Mouse (Mus musculus): ENCODE results near the gene Ern2.

The Ern2 gene

DNA sequence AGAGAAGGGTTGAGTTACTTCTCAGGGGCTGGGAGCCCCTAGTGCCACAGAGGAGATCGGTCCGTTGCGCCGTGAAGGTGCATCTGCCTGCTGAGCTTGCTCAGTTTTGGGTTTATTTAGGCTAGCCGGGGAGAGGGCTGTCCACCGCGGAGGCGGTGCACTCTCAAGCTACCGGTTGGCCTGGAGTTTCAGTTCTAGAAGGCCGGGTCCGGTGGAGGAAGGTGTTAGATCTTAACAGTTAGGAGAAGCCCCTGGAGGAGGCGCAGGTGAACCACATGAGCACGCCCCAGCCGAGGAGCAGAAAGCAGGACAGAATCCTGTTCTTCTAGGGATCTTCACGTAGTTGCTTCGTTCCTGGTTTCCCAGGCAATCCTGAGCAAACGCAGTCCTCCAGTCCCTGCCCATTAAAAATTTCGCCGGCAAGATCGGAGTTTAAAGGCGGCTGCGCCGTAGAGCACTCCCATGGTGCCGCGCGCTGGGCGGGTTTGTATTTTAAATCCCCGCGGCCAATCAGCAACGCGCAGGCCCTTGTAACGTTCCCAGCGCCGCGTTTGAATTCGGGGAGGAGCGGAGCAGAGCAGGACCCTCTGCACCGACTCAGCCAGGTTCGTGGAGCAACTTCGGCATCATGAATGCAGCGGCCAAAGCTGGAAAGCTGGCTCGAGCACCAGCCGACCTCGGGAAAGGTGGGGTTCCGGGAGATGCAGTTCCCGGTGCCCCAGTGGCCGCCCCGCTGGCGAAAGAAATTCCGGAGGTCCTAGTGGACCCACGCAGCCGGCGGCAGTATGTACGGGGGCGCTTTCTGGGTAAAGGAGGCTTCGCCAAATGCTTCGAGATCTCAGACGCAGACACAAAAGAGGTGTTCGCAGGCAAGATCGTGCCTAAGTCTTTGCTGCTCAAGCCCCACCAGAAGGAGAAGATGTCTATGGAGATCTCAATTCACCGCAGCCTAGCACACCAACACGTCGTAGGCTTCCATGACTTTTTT lies 26.8 kb downstream of the Ern2 start, which contains the start of gene Plk1:
Plk1 (plus strand) TSS at position 525 of the 988 bp plus-strand sequence.
- DNase-seq (ENCODE audit: low spot score in 2 of 2), result peak; percentile 83 to 90

DNA sequence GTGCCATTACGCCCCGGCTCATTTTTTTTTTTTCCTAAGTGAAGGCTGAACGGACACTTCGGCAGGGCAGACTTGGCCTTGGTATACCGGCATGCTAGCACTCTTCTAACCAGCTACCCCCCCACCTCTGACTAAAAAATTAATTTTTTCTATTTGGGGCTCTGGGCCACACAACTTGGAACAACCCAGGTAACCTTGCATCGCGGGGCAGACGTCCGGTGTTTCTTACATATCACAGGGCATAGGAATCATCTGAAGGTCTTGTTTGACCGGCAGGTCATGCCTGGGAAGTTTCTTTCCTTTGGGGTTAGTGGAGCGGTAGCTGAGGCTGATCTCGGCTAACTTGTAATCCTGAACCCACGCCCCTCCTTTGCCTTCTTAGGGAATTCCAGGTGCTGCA lies 27.5 kb downstream of the Ern2 start:
- no peak for DNase-seq (ENCODE audit: low spot score in 2 of 2)

DNA sequence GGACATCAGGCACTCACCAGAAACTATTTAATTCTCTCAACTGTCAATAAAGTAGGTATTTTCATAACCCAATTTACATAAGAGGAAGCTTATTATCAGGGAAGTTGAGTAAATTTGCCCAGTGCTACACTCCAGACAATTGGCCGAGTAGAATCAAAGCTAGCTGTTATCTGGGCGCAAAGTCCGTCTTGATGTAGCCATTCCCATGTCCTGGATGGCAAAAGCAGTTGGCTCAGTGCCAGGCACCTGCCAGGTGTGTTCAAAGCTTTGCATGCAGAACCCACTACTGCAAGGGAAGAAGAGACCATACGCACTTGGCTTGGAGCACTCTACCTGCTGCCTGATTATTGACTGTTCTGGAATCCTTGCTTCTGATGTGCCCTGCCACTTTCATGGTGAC lies 33.5 kb downstream of the Ern2 start:
- no peak for DNase-seq (ENCODE audit: low spot score in 2 of 2)

DNA sequence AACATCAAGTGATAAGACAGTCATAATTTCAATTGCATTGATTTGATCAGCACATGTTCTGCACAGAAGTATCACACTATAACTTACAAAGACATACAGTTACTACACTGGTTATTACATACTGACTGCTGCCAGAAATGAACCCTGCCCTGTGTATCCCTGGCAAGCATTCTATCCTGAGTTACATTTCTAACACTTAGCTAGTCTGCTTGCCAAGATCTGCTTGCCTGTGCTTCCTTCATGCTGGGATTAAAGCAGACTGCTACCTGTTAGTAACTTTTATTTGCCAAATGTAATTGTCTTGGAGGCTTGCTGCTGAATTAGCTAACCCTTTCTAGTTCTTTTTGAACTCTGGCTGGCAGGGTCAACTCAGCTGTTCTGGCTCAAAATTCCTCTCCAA lies 45.0 kb downstream of the Ern2 start:
- no peak for DNase-seq (ENCODE audit: low spot score in 2 of 2)

DNA sequence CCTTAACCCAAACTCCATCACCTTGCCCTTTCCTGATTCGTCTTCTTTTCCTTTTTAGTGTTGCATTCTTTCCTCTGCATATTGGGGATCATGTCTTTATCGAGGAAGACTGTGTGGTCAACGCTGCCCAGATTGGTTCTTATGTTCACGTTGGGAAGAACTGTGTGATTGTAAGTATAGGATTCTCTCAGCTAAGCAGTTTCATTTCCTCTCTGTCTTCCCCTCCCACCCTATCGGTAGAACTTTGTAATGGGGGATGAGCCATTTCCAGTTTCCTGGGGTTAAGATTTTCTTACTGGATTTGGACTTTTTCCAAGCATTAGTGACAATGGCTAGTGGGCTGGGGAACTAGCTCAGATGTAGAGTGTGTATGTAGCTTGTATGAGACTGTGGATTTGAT lies 47.8 kb downstream of the Ern2 start:
- no peak for DNase-seq (ENCODE audit: low spot score in 2 of 2)

DNA sequence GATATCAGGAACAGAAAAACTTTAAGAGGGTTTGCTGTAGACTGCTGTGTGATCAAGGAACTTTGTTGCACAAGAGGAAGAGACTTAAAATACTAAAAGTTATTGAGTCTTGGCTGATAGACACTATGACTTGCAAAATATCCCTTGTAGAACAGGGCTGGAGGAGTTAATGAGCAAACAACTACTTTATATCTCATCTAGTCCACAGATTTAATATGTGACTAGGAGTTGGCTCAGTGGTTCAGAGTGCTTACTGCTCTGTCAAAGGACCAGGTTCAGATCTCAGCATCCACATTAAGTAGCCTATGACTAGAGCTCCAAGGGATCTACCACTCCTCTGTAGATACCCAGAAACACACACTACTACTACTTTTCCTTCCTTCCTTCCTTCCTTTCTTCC lies 48.9 kb downstream of the Ern2 start:
- no peak for DNase-seq (ENCODE audit: low spot score in 2 of 2)

DNA sequence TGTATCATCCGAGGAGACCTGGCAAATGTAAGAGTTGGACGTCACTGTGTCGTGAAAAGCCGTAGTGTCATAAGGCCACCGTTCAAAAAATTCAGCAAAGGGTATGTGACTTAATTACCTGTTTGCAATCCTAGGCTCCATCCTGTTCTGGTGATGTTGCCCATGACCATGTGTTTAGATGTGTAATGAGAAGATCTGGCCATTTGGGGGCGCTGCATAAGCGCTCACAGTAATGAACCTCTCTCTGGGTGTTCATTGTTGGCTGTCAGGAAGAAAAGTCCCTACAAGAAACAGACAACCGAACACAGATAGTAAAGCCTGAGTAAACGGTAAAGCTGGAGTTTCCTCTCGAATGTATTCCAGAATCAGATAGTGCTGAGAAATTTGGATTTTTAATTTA lies 50.9 kb downstream of the Ern2 start:
- DNase-seq (ENCODE audit: low spot score in 2 of 2), result peak in 1 of 2 experiments; percentile 56

DNA sequence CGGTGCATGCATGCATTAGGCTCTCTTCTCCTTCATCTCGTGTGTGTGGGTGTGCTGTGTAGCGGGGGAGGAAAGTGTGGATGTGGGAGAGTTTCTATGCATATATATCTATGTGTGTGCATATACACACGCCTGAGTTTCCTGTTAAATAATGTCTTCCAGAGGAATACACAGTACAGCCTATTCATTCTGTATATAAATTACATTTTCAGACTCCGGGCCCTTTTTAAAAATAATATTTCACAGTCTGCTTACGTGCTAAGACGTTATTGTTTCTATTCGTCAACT lies 52.7 kb downstream of the Ern2 start:
- no peak for DNase-seq (ENCODE audit: low spot score in 2 of 2)

DNA sequence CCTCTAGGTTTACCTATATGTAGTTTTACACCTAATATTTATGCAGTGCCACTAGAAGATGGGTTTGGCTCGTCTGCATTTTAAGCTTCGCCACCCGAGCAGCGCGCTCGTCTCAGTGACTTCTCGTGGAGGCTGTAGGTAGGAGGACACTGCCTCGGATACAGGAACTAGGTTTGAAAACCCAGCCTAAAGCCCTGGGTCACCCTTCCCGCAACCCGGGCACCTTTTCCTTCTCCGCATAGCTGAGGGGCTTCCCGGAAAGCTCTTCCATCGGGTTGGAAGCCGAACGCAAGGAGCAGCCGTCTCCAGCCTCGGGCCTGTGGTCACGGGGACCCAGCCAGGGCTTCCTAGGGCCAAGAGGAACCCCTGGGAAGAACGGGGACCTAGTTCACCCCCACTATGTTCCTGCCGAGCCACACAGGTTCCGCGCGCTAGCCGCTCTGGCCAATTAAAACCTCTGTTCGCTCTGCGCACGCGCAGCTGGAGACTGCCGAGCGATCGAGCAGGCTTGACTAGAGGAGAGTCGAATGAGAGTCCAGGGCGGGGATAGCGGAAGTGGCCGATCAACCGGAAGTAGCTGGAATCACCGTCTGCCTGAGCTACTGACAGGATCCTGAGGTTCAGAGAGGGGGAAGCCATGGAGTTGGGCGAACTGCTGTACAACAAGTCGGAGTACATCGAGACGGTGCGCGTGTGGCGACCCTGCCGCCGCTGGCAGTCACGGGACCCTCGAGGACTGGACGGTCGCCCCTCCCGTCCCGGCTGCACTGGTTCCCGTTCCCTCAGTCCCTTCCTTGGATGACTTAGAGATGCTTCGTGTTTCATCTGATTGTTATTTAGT lies 53.3 kb downstream of the Ern2 start, which contains the start of the genes Palb2 and Dctn5:
Palb2 (minus strand) TSS at position 489 of the 841 bp plus-strand sequence.
Dctn5 (plus strand) TSS at position 545 of the 841 bp plus-strand sequence.
- peak; percentile 98 to 100 for DNase-seq (ENCODE audit: low spot score in 2 of 2)

DNA sequence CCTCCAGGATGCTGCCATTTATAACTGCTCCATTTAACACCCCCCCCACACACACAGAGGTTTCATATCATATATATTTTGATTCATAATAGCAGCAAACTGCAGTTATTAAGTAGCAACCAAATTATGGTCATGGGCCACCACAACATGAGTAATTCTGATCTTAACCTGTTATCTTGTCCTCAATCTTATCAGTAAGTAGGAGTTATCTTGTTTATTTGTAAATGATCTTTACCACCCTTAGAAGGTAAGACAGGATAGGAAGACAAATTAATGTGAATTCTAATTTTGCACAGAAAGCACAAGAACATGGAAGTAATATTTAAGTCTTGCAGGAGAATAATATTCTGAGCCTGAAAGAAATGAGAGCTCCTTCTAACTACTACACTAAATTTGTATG lies 54.2 kb downstream of the Ern2 start:
- DNase-seq (ENCODE audit: low spot score in 2 of 2), result no peak

DNA sequence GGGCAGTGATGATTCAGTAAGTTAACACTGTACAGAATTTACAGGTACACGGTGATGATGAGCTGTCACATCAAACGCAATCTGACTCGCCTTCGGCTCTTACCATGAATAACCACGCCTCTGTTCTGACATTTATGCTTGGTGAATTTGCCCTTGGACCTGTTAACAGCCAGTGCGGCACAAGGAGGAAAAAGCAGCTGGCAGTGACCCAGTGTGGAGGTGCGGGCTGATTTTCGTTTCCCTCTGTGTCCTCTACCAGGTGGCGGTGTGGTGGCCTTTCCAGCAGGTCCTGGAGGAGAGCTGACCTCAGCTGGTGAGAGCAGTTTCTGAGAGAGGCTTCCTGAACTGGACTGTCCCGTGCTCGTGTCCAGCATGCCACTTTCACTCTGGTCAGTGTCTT lies 59.1 kb downstream of the Ern2 start:
- no peak for DNase-seq (ENCODE audit: low spot score in 2 of 2)

DNA sequence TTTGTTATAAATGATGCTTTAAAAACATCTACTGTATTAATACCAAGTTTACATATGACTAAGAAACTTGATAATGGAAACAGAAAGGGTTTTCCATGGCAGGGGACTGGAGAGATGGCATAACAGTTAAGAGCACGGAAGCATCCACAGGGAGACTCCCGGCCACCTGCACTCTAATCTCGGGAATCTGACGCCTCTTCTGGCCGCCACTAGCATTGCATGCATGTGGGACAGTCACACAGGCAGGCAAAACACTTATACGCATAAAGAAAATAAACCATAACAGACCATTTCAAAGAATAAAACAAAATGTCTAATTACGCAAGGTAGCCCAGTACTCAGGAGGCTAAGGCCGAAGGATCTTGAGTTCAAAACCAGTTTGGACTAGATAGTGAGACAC lies 60.4 kb downstream of the Ern2 start:
- DNase-seq (ENCODE audit: low spot score in 2 of 2), result no peak

DNA sequence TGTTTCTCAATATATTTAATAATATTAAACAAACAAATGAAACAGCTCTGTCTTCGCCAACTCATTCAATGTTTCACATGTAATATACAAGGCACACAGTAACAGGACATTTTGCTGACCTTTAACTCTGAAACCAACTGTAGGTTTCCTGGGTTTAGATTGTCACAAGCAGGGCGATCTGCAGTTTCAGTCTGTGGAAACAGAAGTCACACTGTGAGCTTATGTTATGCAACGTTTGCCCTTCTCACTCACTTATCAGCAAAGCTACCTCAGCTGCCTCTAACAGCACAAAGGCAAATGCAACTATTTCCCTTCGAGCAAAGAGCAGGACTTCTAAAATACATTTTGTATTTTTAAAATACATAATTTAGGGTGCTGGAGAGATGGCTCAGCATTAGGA lies 62.5 kb downstream of the Ern2 start:
- no peak for DNase-seq (ENCODE audit: low spot score in 2 of 2)
